Mouse (Mus musculus) CH12.LX (cell line): ENCODE measurements at regions not wholly inside any gene's neighbourhood (a gene's known extent, or its start where the extent isn't known, plus 50 kb on each side); places are given as distances from the start of the nearest gene placed in this dataset.

Experiments
- CTCF ChIP-seq, 2 experiments: IDR thresholded peaks in 1 of 2; conservative IDR thresholded peaks in 1 of 2; 2 replicates each; pipeline ENCODE4 v1.5.1; 2011 to 2012; ENCODE audit warnings: low read depth in 2 of 2, low read length in 2 of 2, improper control_type of control experiment in 1 of 2, inconsistent platforms in 1 of 2, mild to moderate bottlenecking in 1 of 2, moderate library complexity in 1 of 2
- E2F4 ChIP-seq: IDR thresholded peaks from 2 replicates; pipeline ENCODE4 v1.6.1; 2011; ENCODE audit warnings: low read depth, low read length, improper control_type of control experiment; ENCODE audit not compliant: insufficient replicate concordance
- ELF1 ChIP-seq: IDR thresholded peaks from 2 replicates; pipeline ENCODE4 v1.6.1; 2014; ENCODE audit warnings: low read depth, mild to moderate bottlenecking, inconsistent platforms, low read length, improper control_type of control experiment
- EP300 ChIP-seq: IDR thresholded peaks from 2 replicates; pipeline ENCODE4 v1.6.1; 2011; ENCODE audit warnings: low read length, improper control_type of control experiment
- MAFK ChIP-seq: IDR thresholded peaks from 2 replicates; pipeline ENCODE4 v1.6.1; 2011; ENCODE audit warnings: low read length, improper control_type of control experiment; ENCODE audit not compliant: insufficient replicate concordance
- MAX ChIP-seq: IDR thresholded peaks from 2 replicates; pipeline ENCODE4 v1.6.1; 2011; ENCODE audit warnings: low read length, improper control_type of control experiment
- MAZ ChIP-seq: IDR thresholded peaks from 2 replicates; pipeline ENCODE4 v1.6.1; 2012; ENCODE audit warnings: low read depth, mild to moderate bottlenecking, inconsistent platforms, low read length, improper control_type of control experiment, moderate library complexity
- POLR2A ChIP-seq: IDR thresholded peaks from 2 replicates; pipeline ENCODE4 v1.6.1; 2011; ENCODE audit warnings: low read depth, mild to moderate bottlenecking, improper control_type of control experiment, low read length
- POLR2AphosphoS2 ChIP-seq: IDR thresholded peaks from 2 replicates; pipeline ENCODE4 v1.6.1; 2011; ENCODE audit warnings: low read depth, low read length, improper control_type of control experiment
- RCOR1 ChIP-seq: conservative IDR thresholded peaks from 2 replicates; pipeline ENCODE4 v1.6.1; 2012; ENCODE audit warnings: low read depth, mild to moderate bottlenecking, inconsistent platforms, low read length, improper control_type of control experiment
- TCF12 ChIP-seq: IDR thresholded peaks from 2 replicates; pipeline ENCODE4 v1.6.1; 2014; ENCODE audit warnings: low read depth, mild to moderate bottlenecking, inconsistent platforms, low read length, improper control_type of control experiment
- UBTF ChIP-seq: IDR thresholded peaks from 2 replicates; pipeline ENCODE4 v1.6.1; 2012; ENCODE audit warnings: low read depth, mild to moderate bottlenecking, inconsistent platforms, low read length, improper control_type of control experiment, moderate library complexity
- USF1 ChIP-seq: IDR thresholded peaks from 2 replicates; pipeline ENCODE4 v1.6.1; 2014; ENCODE audit warnings: low read depth, mild to moderate bottlenecking, inconsistent platforms, low read length, improper control_type of control experiment

GRCm38 (mm10) chr13:92939032-92939431, 94.5 kb downstream of the Mtx3 start:
- TF ChIP-seq MAX (no peak), UBTF (no peak), CTCF (conservative IDR thresholded peaks at IDR 0.05 in 1 of 2, IDR thresholded peaks at IDR 0.05 in 1 of 2; ENCODE audit: low read depth in 2 of 2, low read length in 2 of 2) (no peak), ELF1 (no peak), POLR2A (no peak), EP300 (no peak), MAZ (no peak), POLR2AphosphoS2 (no peak), E2F4 (no peak), RCOR1 (no peak), MAFK (no peak), USF1 (no peak), TCF12 (no peak)
